Mouse (Mus musculus) limb, embryonic 10.5 days (tissue): ENCODE results near the gene Tsen34. TPM values are rescaled to one million over a fixed set of nuclear protein-coding genes. Genes with fewer than 3 reads are reported as not detected.
"Not testable (repeated sequence)": the region's sequence is repeated elsewhere in the genome, so short reads cannot be mapped to it uniquely, and the experiment has no call there.

Source experiments
- DNase-seq: peaks from one replicate; pipeline ENCODE4 v3.0.0-alpha.2; 2017; ENCODE audit warnings: low spot score
- H3K27ac ChIP-seq: fragments of 300-500 bp; sonication (generic); 2 replicates; pipeline ENCODE4 v1.5.1; 2016; ENCODE audit warnings: mild to moderate bottlenecking
- H3K27me3 ChIP-seq: fragments of 300-500 bp; sonication (generic); 2 replicates; pipeline ENCODE4 v1.6.1; 2016; ENCODE audit warnings: low read depth, mild to moderate bottlenecking; ENCODE audit not compliant: poor library complexity, severe bottlenecking
- H3K36me3 ChIP-seq: fragments of 300-500 bp; sonication (generic); 2 replicates; pipeline ENCODE4 v1.6.1; 2016; ENCODE audit warnings: mild to moderate bottlenecking, moderate library complexity
- H3K4me1 ChIP-seq: fragments of 300-500 bp; sonication (generic); 2 replicates; pipeline ENCODE4 v1.6.1; 2016
- H3K4me3 ChIP-seq: fragments of 300-500 bp; sonication (generic); 2 replicates; pipeline ENCODE4 v1.5.1; 2016; ENCODE audit warnings: mild to moderate bottlenecking, moderate library complexity
- H3K9me3 ChIP-seq: fragments of 300-500 bp; sonication (generic); replicated peaks from 2 replicates; pipeline ENCODE4 v1.6.1; 2016; ENCODE audit warnings: mild to moderate bottlenecking
- WGBS: fragments of 180-500 bp; shearing (Covaris S2); methylation state at CpG from one replicate; pipeline ENCODE4 v1.1.7; 2016; 5-methylcytosine and 5-hydroxymethylcytosine counted together
- polyA plus RNA-seq: library from polyadenylated mRNA; unstranded; fragments of >200 nt; fragmentation: Nextera tagmentation; extraction: Ambion mirVana; gene quantifications from 2 replicates; pipeline ENCODE4 v1.2.1, GENCODE M21; 2016

The Tsen34 gene
- polyA plus RNA-seq, 1 experiment from 2014 or later, result 357 TPM

- H3K9me3 ChIP-seq, result no peaks in the 10 kb centered on the region
- no peaks in the 10 kb centered on the region for H3K27me3 ChIP-seq
- peaks cover 17% of the 10 kb centered on the region for H3K4me1 ChIP-seq
- peaks cover 55% of the 10 kb centered on the region for H3K36me3 ChIP-seq
- under 1% methylated on average over 55 of the region's 55 CpGs for WGBS
- peak overlapping the region; percentile 94 for H3K27ac ChIP-seq
- DNase-seq, result peak; percentile 77
- peak overlapping the region; percentile 80 for H3K4me3 ChIP-seq
These were observed 1.6 kb downstream of the Tsen34 start for GRCm38 (mm10) chr7:3694076-3694948.

GRCm38 (mm10) chr7:3694949-3695305 lies 2.3 kb downstream of the Tsen34 start:
- DNase-seq, H3K9me3 ChIP-seq, H3K27me3 ChIP-seq: not testable (repeated sequence)
- WGBS, result 9% methylated on average over 9 of the region's 9 CpGs
- peaks cover 17% of the 10 kb centered on the region for H3K4me1 ChIP-seq
- peak overlapping the region; percentile 80 for H3K4me3 ChIP-seq
- peak overlapping the region; percentile 94 for H3K27ac ChIP-seq
- H3K36me3 ChIP-seq, result peaks cover 59% of the 10 kb centered on the region

- Histone ChIP-seq H3K27me3 (no peaks in the 10 kb centered on the region), H3K4me3 (no peak overlapping the region), H3K4me1 (peaks cover 6% of the 10 kb centered on the region; the same call in 1 of the 2 replicates), H3K36me3 (peaks cover 65% of the 10 kb centered on the region), H3K9me3 (no peaks in the 10 kb centered on the region), H3K27ac (no peak overlapping the region)
- DNase-seq, result no peak
- 95% methylated on average over 6 of the region's 6 CpGs for WGBS
These were observed 5.8 kb downstream of the Tsen34 start for GRCm38 (mm10) chr7:3698471-3698870.

GRCm38 (mm10) chr7:3703148-3703878 lies 10.7 kb downstream of the Tsen34 start:
- Histone ChIP-seq H3K27ac (peak overlapping the region; percentile 95), H3K36me3 (peaks cover 77% of the 10 kb centered on the region), H3K9me3 (no peaks in the 10 kb centered on the region), H3K4me3 (peak overlapping the region; percentile 85), H3K27me3 (no peaks in the 10 kb centered on the region), H3K4me1 (peaks cover 11% of the 10 kb centered on the region)
- DNase-seq, result no peak
- WGBS, result 21% methylated on average over 6 of the region's 6 CpGs

GRCm38 (mm10) chr7:3703879-3704441 lies 11.3 kb downstream of the Tsen34 start, which contains the start of gene Rps9:
Rps9 (plus strand) TSS chr7:3703993.
- Histone ChIP-seq H3K4me3 (peak within 1 kb of the TSS; percentile 85), H3K27ac (peak within 1 kb of the TSS; percentile 95), H3K4me1 (peaks cover 11% of the 10 kb centered on the region), H3K27me3 (no peaks in the 10 kb centered on the region), H3K36me3 (peaks cover 71% of the 10 kb centered on the region), H3K9me3 (no peaks in the 10 kb centered on the region)
- peak; percentile 96 for DNase-seq
- WGBS, result under 1% methylated on average over 42 of the region's 42 CpGs

- Histone ChIP-seq H3K27ac (peak overlapping the region; percentile 95), H3K36me3 (peaks cover 66% of the 10 kb centered on the region), H3K27me3 (no peaks in the 10 kb centered on the region), H3K9me3 (no peaks in the 10 kb centered on the region), H3K4me1 (peaks cover 11% of the 10 kb centered on the region), H3K4me3 (peak overlapping the region; percentile 85)
- no peak for DNase-seq
- under 1% methylated on average over 20 of the region's 20 CpGs for WGBS
These were observed 11.8 kb downstream of the Tsen34 start for GRCm38 (mm10) chr7:3704475-3704874.

GRCm38 (mm10) chr7:3705461-3705860 lies 12.8 kb downstream of the Tsen34 start:
- DNase-seq, H3K27me3 ChIP-seq, H3K9me3 ChIP-seq: not testable (repeated sequence)
- peaks cover 56% of the 10 kb centered on the region for H3K36me3 ChIP-seq
- peak overlapping the region; percentile 95 for H3K27ac ChIP-seq
- H3K4me3 ChIP-seq, result peak overlapping the region; percentile 85
- 5% methylated on average over 7 of the region's 7 CpGs for WGBS
- peaks cover 11% of the 10 kb centered on the region for H3K4me1 ChIP-seq

GRCm38 (mm10) chr7:3705911-3706310 lies 13.2 kb downstream of the Tsen34 start:
- no peak for DNase-seq
- H3K27ac ChIP-seq, result peak overlapping the region; percentile 95; the same call in 1 of the 2 replicates

GRCm38 (mm10) chr7:3706343-3706934 lies 13.8 kb downstream of the Tsen34 start:
- no peaks in the 10 kb centered on the region for H3K27me3 ChIP-seq
- no peak overlapping the region for H3K27ac ChIP-seq
- H3K9me3 ChIP-seq, result no peaks in the 10 kb centered on the region
- H3K4me3 ChIP-seq, result peak overlapping the region; percentile 85
- H3K36me3 ChIP-seq, result peaks cover 46% of the 10 kb centered on the region
- DNase-seq, result no peak
- WGBS, result 71% methylated on average over 11 of the region's 11 CpGs
- peaks cover 11% of the 10 kb centered on the region for H3K4me1 ChIP-seq

More at GRCm38 (mm10) chr7:3705911-3706310, 13.2 kb downstream of the Tsen34 start:
- Histone ChIP-seq H3K4me1 (peaks cover 11% of the 10 kb centered on the region), H3K36me3 (peaks cover 51% of the 10 kb centered on the region), H3K9me3 (no peaks in the 10 kb centered on the region), H3K4me3 (peak overlapping the region; percentile 85), H3K27me3 (no peaks in the 10 kb centered on the region)
- WGBS, result 34% methylated on average over 6 of the region's 6 CpGs

- Histone ChIP-seq H3K27ac (no peak overlapping the region), H3K36me3 (peaks cover 41% of the 10 kb centered on the region), H3K4me3 (0 out of 2 replicates have a peak overlapping the region, but pooled peaks have one; percentile 85), H3K27me3 (no peaks in the 10 kb centered on the region), H3K4me1 (peaks cover 11% of the 10 kb centered on the region), H3K9me3 (no peaks in the 10 kb centered on the region)
- DNase-seq, result no peak
- 70% methylated on average over 4 of the region's 4 CpGs for WGBS
These were observed 14.4 kb downstream of the Tsen34 start for GRCm38 (mm10) chr7:3707027-3707426.

GRCm38 (mm10) chr7:3707568-3708413 lies 15.1 kb downstream of the Tsen34 start:
- Histone ChIP-seq H3K36me3 (peaks cover 41% of the 10 kb centered on the region), H3K9me3 (no peaks in the 10 kb centered on the region), H3K27me3 (no peaks in the 10 kb centered on the region), H3K4me3 (no peak overlapping the region), H3K4me1 (peaks cover 11% of the 10 kb centered on the region), H3K27ac (no peak overlapping the region)
- peak; percentile 40 for DNase-seq
- 23% methylated on average over 7 of the region's 7 CpGs for WGBS
